Mouse (Mus musculus) natural killer cell, adult 2 months (primary cell): ENCODE results near the gene Gskip.
A peak's percentile ranks its signal among the peaks of the same experiment; 100 is the strongest.

Experiments used
- DNase-seq, 2 experiments: peaks; one replicate each; pipeline ENCODE4 v3.0.0; 2022; ENCODE audit warnings: low spot score in 2 of 2

Gskip gene

GRCm38 (mm10) chr12:105721452-105722132 lies 37.0 kb downstream of the Gskip start:
- no peak for DNase-seq

- peak; percentile 5 to 13 for DNase-seq
These were observed 38.0 kb downstream of the Gskip start for GRCm38 (mm10) chr12:105722657-105723056.

GRCm38 (mm10) chr12:105724616-105725015 lies 40.0 kb downstream of the Gskip start:
- no peak for DNase-seq

- no peak for DNase-seq
These were observed 41.1 kb downstream of the Gskip start for GRCm38 (mm10) chr12:105725736-105726135.

GRCm38 (mm10) chr12:105727268-105727667 lies 42.6 kb downstream of the Gskip start:
- DNase-seq: no peak

GRCm38 (mm10) chr12:105727964-105728363 lies 43.3 kb downstream of the Gskip start:
- DNase-seq: no peak

- DNase-seq: no peak
These were observed 46.3 kb downstream of the Gskip start for GRCm38 (mm10) chr12:105730851-105731460.

- no peak for DNase-seq
These were observed 48.9 kb downstream of the Gskip start for GRCm38 (mm10) chr12:105733370-105734159.

- DNase-seq: no peak
These were observed 50.7 kb downstream of the Gskip start for GRCm38 (mm10) chr12:105735226-105735888.

GRCm38 (mm10) chr12:105735889-105736251 lies 51.2 kb downstream of the Gskip start:
- DNase-seq: no peak

- no peak for DNase-seq
These were observed 53.9 kb downstream of the Gskip start for GRCm38 (mm10) chr12:105738316-105739096.

- no peak for DNase-seq
These were observed 55.0 kb downstream of the Gskip start for GRCm38 (mm10) chr12:105739656-105740055.

GRCm38 (mm10) chr12:105748114-105748513 lies 63.5 kb downstream of the Gskip start:
- DNase-seq: no peak
